Mouse (Mus musculus): ENCODE data around the gene Sh3bp4. TPM values are rescaled to one million over a fixed set of nuclear protein-coding genes. Genes with fewer than 3 reads are reported as not detected.

Gene Sh3bp4
- polyA plus RNA-seq, 1 experiment from 2014 or later, result 18.0 TPM

DNA sequence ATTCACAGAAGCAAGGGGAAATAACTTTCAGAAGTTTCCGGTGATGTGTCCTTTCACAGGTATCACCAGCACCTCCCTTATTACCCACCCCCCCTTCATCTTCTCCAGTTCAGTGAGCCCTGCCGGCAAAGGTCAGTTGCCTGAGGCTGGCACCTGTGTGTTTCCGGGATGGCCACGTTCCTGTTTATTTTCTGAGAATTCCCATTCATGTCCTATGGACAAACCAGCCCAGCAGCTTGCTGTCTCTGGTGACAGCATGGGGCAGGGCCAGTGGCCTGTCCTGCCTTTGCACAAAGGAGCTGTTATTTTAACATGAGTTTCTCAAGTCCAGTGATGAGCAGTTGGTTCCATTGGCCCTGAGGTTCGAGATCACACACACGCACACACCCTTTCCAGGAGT, 37.3 kb downstream of the Sh3bp4 start:
- H3K4me1 ChIP-seq (replicated peaks; ENCODE audit: control insufficient read depth, insufficient read depth, low read length), result peaks cover 13% of the 10 kb centered on the region
- H3K9me3 ChIP-seq (ENCODE audit: control insufficient read depth, low read length), result no peaks in the 10 kb centered on the region
- 48% methylated on average over 6 of the region's 6 CpGs for WGBS
- ATAC-seq (ENCODE audit: low FRiP score) (no peak), DNase-seq (ENCODE audit: low spot score) (no peak)
- H3K36me3 ChIP-seq (ENCODE audit: control insufficient read depth, insufficient read depth, low read length), result no peaks in the 10 kb centered on the region
- H3K4me2 ChIP-seq (replicated peaks; ENCODE audit: low read depth, low read length), result no peak overlapping the region
- no peak overlapping the region for H3K9ac ChIP-seq (ENCODE audit: low read depth, low read length)
- H3K27me3 ChIP-seq (ENCODE audit: control insufficient read depth, insufficient read depth, low read length), result no peaks in the 10 kb centered on the region
- no peak overlapping the region for H3K27ac ChIP-seq (ENCODE audit: low read depth, low read length)
- no peak overlapping the region for H3K4me3 ChIP-seq (ENCODE audit: low read depth, low read length)

- Histone ChIP-seq H3K9ac (ENCODE audit: low read depth, low read length) (no peak overlapping the region), H3K27ac (ENCODE audit: low read depth, low read length) (0 out of 2 replicates have a peak overlapping the region, but pooled peaks have one; percentile 1)
- DNase-seq (ENCODE audit: low spot score), result peak; percentile 32
Measured at GRCm38 (mm10) chr1:89108340-89108896, 38.2 kb downstream of the Sh3bp4 start.

DNA sequence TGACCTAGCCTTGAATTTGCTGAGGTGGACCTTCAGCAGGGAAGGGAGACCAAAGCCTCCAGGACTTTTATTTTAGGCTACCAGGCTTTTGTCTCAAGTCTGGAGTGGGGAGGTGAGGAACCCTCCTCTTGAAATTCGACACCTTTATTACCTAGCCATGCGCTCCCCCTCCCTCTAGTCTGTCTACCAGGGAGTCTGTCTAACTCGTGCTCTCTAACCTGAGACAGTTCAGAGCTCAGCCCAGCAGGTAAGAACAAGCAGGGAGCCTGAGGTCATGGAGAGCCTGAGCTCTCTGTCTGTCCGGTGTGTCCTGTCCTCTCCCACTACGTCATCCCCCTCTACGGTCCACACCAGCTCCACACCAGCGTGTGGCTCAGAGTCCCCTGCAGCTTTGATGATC, 39.6 kb downstream of the Sh3bp4 start:
- 55% methylated on average over 7 of the region's 7 CpGs for WGBS
- Histone ChIP-seq H3K27me3 (ENCODE audit: control insufficient read depth, insufficient read depth, low read length) (no peaks in the 10 kb centered on the region), H3K36me3 (ENCODE audit: control insufficient read depth, insufficient read depth, low read length) (no peaks in the 10 kb centered on the region), H3K4me2 (replicated peaks; ENCODE audit: low read depth, low read length) (no peak overlapping the region), H3K27ac (ENCODE audit: low read depth, low read length) (no peak overlapping the region), H3K9ac (ENCODE audit: low read depth, low read length) (no peak overlapping the region), H3K4me1 (replicated peaks; ENCODE audit: control insufficient read depth, insufficient read depth, low read length) (peaks cover 11% of the 10 kb centered on the region), H3K9me3 (ENCODE audit: control insufficient read depth, low read length) (no peaks in the 10 kb centered on the region), H3K4me3 (ENCODE audit: low read depth, low read length) (no peak overlapping the region)
- ATAC-seq (ENCODE audit: low FRiP score) (no peak), DNase-seq (ENCODE audit: low spot score) (no peak)

More at GRCm38 (mm10) chr1:89108340-89108896, 38.2 kb downstream of the Sh3bp4 start:
- Histone ChIP-seq H3K4me1 (replicated peaks; ENCODE audit: control insufficient read depth, insufficient read depth, low read length) (peaks cover 11% of the 10 kb centered on the region), H3K9me3 (ENCODE audit: control insufficient read depth, low read length) (no peaks in the 10 kb centered on the region), H3K36me3 (ENCODE audit: control insufficient read depth, insufficient read depth, low read length) (no peaks in the 10 kb centered on the region), H3K27me3 (ENCODE audit: control insufficient read depth, insufficient read depth, low read length) (no peaks in the 10 kb centered on the region), H3K4me3 (ENCODE audit: low read depth, low read length) (no peak overlapping the region), H3K4me2 (replicated peaks; ENCODE audit: low read depth, low read length) (no peak overlapping the region)
- ATAC-seq (ENCODE audit: low FRiP score), result no peak
- 27% methylated on average over 6 of the region's 6 CpGs for WGBS

- DNase-seq (ENCODE audit: low spot score), result no peak
- no peaks in the 10 kb centered on the region for H3K36me3 ChIP-seq (ENCODE audit: control insufficient read depth, insufficient read depth, low read length)
- H3K9me3 ChIP-seq (ENCODE audit: control insufficient read depth, low read length), result no peaks in the 10 kb centered on the region
- no peak overlapping the region for H3K9ac ChIP-seq (ENCODE audit: low read depth, low read length)
- no peaks in the 10 kb centered on the region for H3K27me3 ChIP-seq (ENCODE audit: control insufficient read depth, insufficient read depth, low read length)
- no peak overlapping the region for H3K27ac ChIP-seq (ENCODE audit: low read depth, low read length)
- peaks cover 11% of the 10 kb centered on the region for H3K4me1 ChIP-seq (replicated peaks; ENCODE audit: control insufficient read depth, insufficient read depth, low read length)
- WGBS, result 86% methylated on average over 6 of the region's 6 CpGs
- H3K4me2 ChIP-seq (replicated peaks; ENCODE audit: low read depth, low read length), result no peak overlapping the region
- no peak overlapping the region for H3K4me3 ChIP-seq (ENCODE audit: low read depth, low read length)
- no peak for ATAC-seq (ENCODE audit: low FRiP score)
Measured at GRCm38 (mm10) chr1:89110767-89111534, 40.7 kb downstream of the Sh3bp4 start.

- ATAC-seq (ENCODE audit: low FRiP score) (no peak), DNase-seq (ENCODE audit: low spot score) (no peak)
- Histone ChIP-seq H3K9ac (ENCODE audit: low read depth, low read length) (no peak overlapping the region), H3K27me3 (ENCODE audit: control insufficient read depth, insufficient read depth, low read length) (no peaks in the 10 kb centered on the region), H3K4me3 (ENCODE audit: low read depth, low read length) (no peak overlapping the region), H3K9me3 (ENCODE audit: control insufficient read depth, low read length) (no peaks in the 10 kb centered on the region), H3K4me2 (replicated peaks; ENCODE audit: low read depth, low read length) (no peak overlapping the region), H3K36me3 (ENCODE audit: control insufficient read depth, insufficient read depth, low read length) (no peaks in the 10 kb centered on the region), H3K27ac (ENCODE audit: low read depth, low read length) (no peak overlapping the region), H3K4me1 (replicated peaks; ENCODE audit: control insufficient read depth, insufficient read depth, low read length) (peaks cover 10% of the 10 kb centered on the region)
- WGBS, result 77% methylated on average over 1 of the region's 1 CpGs
Measured at GRCm38 (mm10) chr1:89112544-89112943, 42.3 kb downstream of the Sh3bp4 start.

GRCm38 (mm10) chr1:89113731-89114130, 43.5 kb downstream of the Sh3bp4 start:
- WGBS, result 94% methylated on average over 3 of the region's 3 CpGs
- DNase-seq (ENCODE audit: low spot score), result no peak
- Histone ChIP-seq H3K27me3 (ENCODE audit: control insufficient read depth, insufficient read depth, low read length) (no peaks in the 10 kb centered on the region), H3K4me3 (ENCODE audit: low read depth, low read length) (no peak overlapping the region), H3K36me3 (ENCODE audit: control insufficient read depth, insufficient read depth, low read length) (no peaks in the 10 kb centered on the region), H3K4me1 (replicated peaks; ENCODE audit: control insufficient read depth, insufficient read depth, low read length) (no peaks in the 10 kb centered on the region), H3K9ac (ENCODE audit: low read depth, low read length) (no peak overlapping the region), H3K9me3 (ENCODE audit: control insufficient read depth, low read length) (no peaks in the 10 kb centered on the region), H3K4me2 (replicated peaks; ENCODE audit: low read depth, low read length) (no peak overlapping the region), H3K27ac (ENCODE audit: low read depth, low read length) (no peak overlapping the region)
- no peak for ATAC-seq (ENCODE audit: low FRiP score)

GRCm38 (mm10) chr1:89117062-89117461, 46.8 kb downstream of the Sh3bp4 start:
- DNase-seq (ENCODE audit: low spot score), result no peak
- 86% methylated on average over 5 of the region's 5 CpGs for WGBS

GRCm38 (mm10) chr1:89118076-89118475, 47.9 kb downstream of the Sh3bp4 start:
- no peak overlapping the region for H3K9ac ChIP-seq (ENCODE audit: low read depth, low read length)
- H3K9me3 ChIP-seq (ENCODE audit: control insufficient read depth, low read length), result no peaks in the 10 kb centered on the region
- no peak overlapping the region for H3K27ac ChIP-seq (ENCODE audit: low read depth, low read length)
- no peak overlapping the region for H3K4me3 ChIP-seq (ENCODE audit: low read depth, low read length)
- ATAC-seq (ENCODE audit: low FRiP score) (no peak), DNase-seq (ENCODE audit: low spot score) (no peak)
- no peak overlapping the region for H3K4me2 ChIP-seq (replicated peaks; ENCODE audit: low read depth, low read length)
- WGBS, result 88% methylated on average over 3 of the region's 3 CpGs
- H3K4me1 ChIP-seq (replicated peaks; ENCODE audit: control insufficient read depth, insufficient read depth, low read length), result no peaks in the 10 kb centered on the region
- H3K36me3 ChIP-seq (ENCODE audit: control insufficient read depth, insufficient read depth, low read length), result no peaks in the 10 kb centered on the region
- H3K27me3 ChIP-seq (ENCODE audit: control insufficient read depth, insufficient read depth, low read length), result no peaks in the 10 kb centered on the region

More at GRCm38 (mm10) chr1:89117062-89117461, 46.8 kb downstream of the Sh3bp4 start:
- Histone ChIP-seq H3K9ac (ENCODE audit: low read depth, low read length) (no peak overlapping the region), H3K4me2 (replicated peaks; ENCODE audit: low read depth, low read length) (no peak overlapping the region), H3K36me3 (ENCODE audit: control insufficient read depth, insufficient read depth, low read length) (no peaks in the 10 kb centered on the region), H3K4me3 (ENCODE audit: low read depth, low read length) (no peak overlapping the region), H3K9me3 (ENCODE audit: control insufficient read depth, low read length) (no peaks in the 10 kb centered on the region), H3K4me1 (replicated peaks; ENCODE audit: control insufficient read depth, insufficient read depth, low read length) (no peaks in the 10 kb centered on the region), H3K27ac (ENCODE audit: low read depth, low read length) (no peak overlapping the region), H3K27me3 (ENCODE audit: control insufficient read depth, insufficient read depth, low read length) (no peaks in the 10 kb centered on the region)
- no peak for ATAC-seq (ENCODE audit: low FRiP score)

GRCm38 (mm10) chr1:89118836-89119235, 48.6 kb downstream of the Sh3bp4 start:
- Histone ChIP-seq H3K9me3 (ENCODE audit: control insufficient read depth, low read length) (no peaks in the 10 kb centered on the region), H3K4me1 (replicated peaks; ENCODE audit: control insufficient read depth, insufficient read depth, low read length) (no peaks in the 10 kb centered on the region), H3K9ac (ENCODE audit: low read depth, low read length) (no peak overlapping the region), H3K4me3 (ENCODE audit: low read depth, low read length) (no peak overlapping the region), H3K27me3 (ENCODE audit: control insufficient read depth, insufficient read depth, low read length) (no peaks in the 10 kb centered on the region), H3K4me2 (replicated peaks; ENCODE audit: low read depth, low read length) (no peak overlapping the region), H3K36me3 (ENCODE audit: control insufficient read depth, insufficient read depth, low read length) (no peaks in the 10 kb centered on the region), H3K27ac (ENCODE audit: low read depth, low read length) (no peak overlapping the region)
- DNase-seq (ENCODE audit: low spot score), result no peak
- no peak for ATAC-seq (ENCODE audit: low FRiP score)
- 88% methylated on average over 5 of the region's 5 CpGs for WGBS

Measured in hindbrain, embryonic 11.5 days (tissue).